Mouse (Mus musculus) MEL (cell line): ENCODE data around the gene A730049H05Rik. TPM values are rescaled to one million over a fixed set of nuclear protein-coding genes. Genes with fewer than 3 reads are reported as not detected.

Experiments
- DNase-seq: peaks from one replicate; pipeline ENCODE4 v3.0.0; 2011; ENCODE audit warnings: low read depth, low spot score
- H3K27ac ChIP-seq: 2 replicates; pipeline ENCODE4 v1.5.1; 2012; ENCODE audit warnings: low read depth, mild to moderate bottlenecking, control low read depth, low read length, moderate library complexity; ENCODE audit not compliant: control insufficient read depth
- H3K27me3 ChIP-seq, 2 experiments: fragments of 150-350 bp in 1 of 2; sonication (generic) in 1 of 2; 2 replicates each; pipeline ENCODE4 v1.6.1; 2012; ENCODE audit warnings: low read length in 2 of 2, mild to moderate bottlenecking in 2 of 2, improper control_type of control experiment in 1 of 2, moderate library complexity in 1 of 2; ENCODE audit not compliant: insufficient read depth in 2 of 2, control insufficient read depth in 1 of 2
- H3K36me3 ChIP-seq, 2 experiments: 2 replicates each; pipeline ENCODE4 v1.6.1; 2012 to 2014; ENCODE audit warnings: low read length in 2 of 2, improper control_type of control experiment in 1 of 2, inconsistent platforms in 1 of 2, mild to moderate bottlenecking in 1 of 2; ENCODE audit not compliant: insufficient read depth in 2 of 2, control insufficient read depth in 1 of 2
- H3K4me1 ChIP-seq, 2 experiments: fragments of 150-350 bp in 1 of 2; sonication (generic) in 1 of 2; 2 replicates each; pipeline ENCODE4 v1.6.1; 2012; ENCODE audit warnings: low read length in 2 of 2, improper control_type of control experiment in 1 of 2, mild to moderate bottlenecking in 1 of 2; ENCODE audit not compliant: insufficient read depth in 2 of 2, control insufficient read depth in 1 of 2
- H3K4me3 ChIP-seq, 2 experiments: fragments of 150-350 bp in 1 of 2; sonication (generic) in 1 of 2; 2 replicates each; pipeline ENCODE4 v1.5.1; 2012; ENCODE audit warnings: low read depth in 2 of 2, low read length in 2 of 2, mild to moderate bottlenecking in 2 of 2, moderate library complexity in 2 of 2, control low read depth in 1 of 2, improper control_type of control experiment in 1 of 2; ENCODE audit not compliant: control insufficient read depth in 1 of 2, insufficient read depth in 1 of 2
- H3K79me2 ChIP-seq: 2 replicates; pipeline ENCODE4 v1.6.1; 2012; ENCODE audit warnings: mild to moderate bottlenecking, low read length, moderate library complexity; ENCODE audit not compliant: control insufficient read depth, poor library complexity, insufficient read depth
- H3K9ac ChIP-seq: 2 replicates; pipeline ENCODE4 v1.6.1; 2012; ENCODE audit warnings: low read depth, mild to moderate bottlenecking, control low read depth, low read length, moderate library complexity; ENCODE audit not compliant: control insufficient read depth, poor library complexity, severe bottlenecking
- H3K9me3 ChIP-seq: fragments of 150-350 bp; sonication (generic); replicated peaks from 2 replicates; pipeline ENCODE4 v1.6.1; 2012; ENCODE audit warnings: mild to moderate bottlenecking, low read length, improper control_type of control experiment, moderate library complexity; ENCODE audit not compliant: insufficient read depth
- BHLHE40 ChIP-seq: IDR thresholded peaks from 2 replicates; pipeline ENCODE4 v1.6.1; 2012; ENCODE audit warnings: low read depth, mild to moderate bottlenecking, inconsistent platforms, low read length, improper control_type of control experiment, borderline replicate concordance
- CHD2 ChIP-seq: IDR thresholded peaks from 2 replicates; pipeline ENCODE4 v1.6.1; 2011; ENCODE audit warnings: low read length, improper control_type of control experiment
- CTCF ChIP-seq, 3 experiments: IDR thresholded peaks in 2 of 3; conservative IDR thresholded peaks in 1 of 3; 2 replicates each; pipeline ENCODE4 v1.5.1; 2011 to 2012; ENCODE audit warnings: low read length in 3 of 3, low read depth in 2 of 3, mild to moderate bottlenecking in 2 of 3, improper control_type of control experiment in 1 of 3, inconsistent platforms in 1 of 3, mixed read lengths in 1 of 3, moderate library complexity in 1 of 3; ENCODE audit not compliant: control insufficient read depth in 1 of 3, insufficient read depth in 1 of 3, poor library complexity in 1 of 3, severe bottlenecking in 1 of 3
- E2F4 ChIP-seq: IDR thresholded peaks from 2 replicates; pipeline ENCODE4 v1.6.1; 2011; ENCODE audit warnings: low read depth, low read length, improper control_type of control experiment, borderline replicate concordance
- ELF1 ChIP-seq: IDR thresholded peaks from 2 replicates; pipeline ENCODE4 v1.6.1; 2014; ENCODE audit warnings: low read depth, mild to moderate bottlenecking, inconsistent platforms, low read length, improper control_type of control experiment, moderate library complexity
- EP300 ChIP-seq, 2 experiments: IDR thresholded peaks; 2 replicates each; pipeline ENCODE4 v1.6.1; 2011; ENCODE audit warnings: improper control_type of control experiment in 2 of 2, low read length in 2 of 2, low read depth in 1 of 2, mild to moderate bottlenecking in 1 of 2
- ETS1 ChIP-seq: IDR thresholded peaks from 2 replicates; pipeline ENCODE4 v1.6.1; 2012; ENCODE audit warnings: low read depth, mild to moderate bottlenecking, inconsistent platforms, low read length, improper control_type of control experiment, moderate library complexity
- GATA1 ChIP-seq: IDR thresholded peaks from 2 replicates; pipeline ENCODE4 v1.6.1; 2011; ENCODE audit warnings: low read depth, low read length, improper control_type of control experiment
- HCFC1 ChIP-seq: IDR thresholded peaks from 2 replicates; pipeline ENCODE4 v1.6.1; 2012; ENCODE audit warnings: low read depth, mild to moderate bottlenecking, inconsistent platforms, low read length, improper control_type of control experiment, moderate library complexity
- MAFK ChIP-seq: IDR thresholded peaks from 2 replicates; pipeline ENCODE4 v1.6.1; 2011; ENCODE audit warnings: low read depth, mild to moderate bottlenecking, low read length, improper control_type of control experiment, borderline replicate concordance
- MAX ChIP-seq: IDR thresholded peaks from 2 replicates; pipeline ENCODE4 v1.6.1; 2011; ENCODE audit warnings: low read length, improper control_type of control experiment
- MAZ ChIP-seq: IDR thresholded peaks from 2 replicates; pipeline ENCODE4 v1.6.1; 2012; ENCODE audit warnings: low read depth, mild to moderate bottlenecking, inconsistent platforms, low read length, improper control_type of control experiment
- MEF2A ChIP-seq: IDR thresholded peaks from 2 replicates; pipeline ENCODE4 v1.6.1; 2014; ENCODE audit warnings: low read depth, mild to moderate bottlenecking, inconsistent platforms, low read length, improper control_type of control experiment; ENCODE audit not compliant: poor library complexity, insufficient replicate concordance, severe bottlenecking; ENCODE audit errors: extremely low read depth
- MYB ChIP-seq: IDR thresholded peaks from 2 replicates; pipeline ENCODE4 v1.6.1; 2011; ENCODE audit warnings: mild to moderate bottlenecking, low read depth, low read length, improper control_type of control experiment
- MYC ChIP-seq: IDR thresholded peaks from 2 replicates; pipeline ENCODE4 v1.6.1; 2011; ENCODE audit warnings: low read depth, mild to moderate bottlenecking, low read length, improper control_type of control experiment, moderate library complexity
- NELFE ChIP-seq: IDR thresholded peaks from 2 replicates; pipeline ENCODE4 v1.6.1; 2011; ENCODE audit warnings: low read depth, low read length, improper control_type of control experiment
- POLR2AphosphoS5 ChIP-seq: IDR thresholded peaks from 2 replicates; pipeline ENCODE4 v1.6.1; 2012; ENCODE audit warnings: low read depth, borderline replicate concordance, mild to moderate bottlenecking, inconsistent platforms, low read length, moderate library complexity, mixed read lengths
- SIN3A ChIP-seq: IDR thresholded peaks from 2 replicates; pipeline ENCODE4 v1.6.1; 2012; ENCODE audit warnings: low read length, improper control_type of control experiment, inconsistent platforms
- UBTF ChIP-seq: IDR thresholded peaks from 2 replicates; pipeline ENCODE4 v1.6.1; 2012; ENCODE audit warnings: low read depth, mild to moderate bottlenecking, inconsistent platforms, low read length, improper control_type of control experiment, moderate library complexity, borderline replicate concordance; ENCODE audit not compliant: insufficient read depth
- USF1 ChIP-seq: IDR thresholded peaks from 2 replicates; pipeline ENCODE4 v1.6.1; 2014; ENCODE audit warnings: low read depth, mild to moderate bottlenecking, inconsistent platforms, low read length, improper control_type of control experiment, moderate library complexity
- USF2 ChIP-seq, 2 experiments: IDR thresholded peaks; 2 replicates each; pipeline ENCODE4 v1.6.1; 2011 to 2012; ENCODE audit warnings: improper control_type of control experiment in 2 of 2, low read length in 2 of 2, borderline replicate concordance in 1 of 2, inconsistent platforms in 1 of 2, low read depth in 1 of 2, mild to moderate bottlenecking in 1 of 2; ENCODE audit not compliant: insufficient read depth in 1 of 2
- ZC3H11A ChIP-seq: IDR thresholded peaks from 2 replicates; pipeline ENCODE4 v1.6.1; 2012; ENCODE audit warnings: low read depth, mild to moderate bottlenecking, inconsistent platforms, low read length, improper control_type of control experiment
- ZKSCAN1 ChIP-seq: IDR thresholded peaks from 2 replicates; pipeline ENCODE4 v1.6.1; 2012; ENCODE audit warnings: low read depth, mild to moderate bottlenecking, inconsistent platforms, low read length, improper control_type of control experiment, moderate library complexity
- ZNF384 ChIP-seq: IDR thresholded peaks from 2 replicates; pipeline ENCODE4 v1.6.1; 2012; ENCODE audit warnings: low read depth, mild to moderate bottlenecking, inconsistent platforms, low read length, improper control_type of control experiment
- polyA plus RNA-seq, 2 experiments: library from polyadenylated mRNA; stranded (reverse) in 1 of 2; unstranded in 1 of 2; fragments of >175 nt in 1 of 2; fragments of >200 nt in 1 of 2; gene quantifications; 2 replicates each; pipeline versions ENCODE4 v1.2.1 to v1.2.4; 2012; ENCODE audit warnings: low replicate concordance in 2 of 2, low read depth in 1 of 2; ENCODE audit not compliant: insufficient read length in 2 of 2, insufficient read depth in 1 of 2, missing spikeins in 1 of 2
- total RNA-seq: library from RNA; depleted of rRNA; stranded (reverse); fragments of 300-350 nt; gene quantifications from 2 replicates; pipeline ENCODE4 v1.2.3, GENCODE M21; 2012

The A730049H05Rik gene
- total and polyA plus RNA-seq, 3 experiments, result not detected

GRCm38 (mm10) chr6:92779140-92779934 lies 36.9 kb upstream of the A730049H05Rik start:
- Histone ChIP-seq H3K9me3 (no peaks in the 10 kb centered on the region), H3K4me3 (no peak overlapping the region), H3K9ac (no peak overlapping the region), H3K27ac (no peak overlapping the region), H3K4me1 (no peaks in the 10 kb centered on the region), H3K79me2 (no peaks in the 10 kb centered on the region), H3K36me3 (no peaks in the 10 kb centered on the region), H3K27me3 (no peaks in the 10 kb centered on the region)
- no peak for TF ChIP-seq USF2 (IDR thresholded peaks at IDR 0.05; ENCODE audit: borderline replicate concordance in 1 of 2, insufficient read depth in 1 of 2, low read depth in 1 of 2, low read length in 2 of 2)
- TF ChIP-seq MYC, result no peak
- no peak for TF ChIP-seq CHD2
- TF ChIP-seq GATA1, result no peak
- no peak for TF ChIP-seq MEF2A
- no peak for TF ChIP-seq USF1
- TF ChIP-seq BHLHE40, result no peak
- no peak for TF ChIP-seq SIN3A
- no peak for TF ChIP-seq ZNF384
- TF ChIP-seq POLR2AphosphoS5, result no peak
- no peak for TF ChIP-seq EP300 (IDR thresholded peaks at IDR 0.05; ENCODE audit: low read depth in 1 of 2, low read length in 2 of 2)
- DNase-seq, result no peak

- Histone ChIP-seq H3K27ac (no peak overlapping the region), H3K9me3 (no peaks in the 10 kb centered on the region)
Measured at GRCm38 (mm10) chr6:92779935-92780205, 36.4 kb upstream of the A730049H05Rik start.

More at GRCm38 (mm10) chr6:92779935-92780205, 36.4 kb upstream of the A730049H05Rik start:
- Histone ChIP-seq H3K4me3 (no peak overlapping the region), H3K79me2 (no peaks in the 10 kb centered on the region), H3K9ac (no peak overlapping the region), H3K36me3 (no peaks in the 10 kb centered on the region), H3K27me3 (no peaks in the 10 kb centered on the region), H3K4me1 (no peaks in the 10 kb centered on the region)
- no peak for DNase-seq
- TF ChIP-seq ETS1 (no peak), MYB (no peak), MAZ (no peak), NELFE (no peak), E2F4 (no peak), MAX (no peak), EP300 (IDR thresholded peaks at IDR 0.05; ENCODE audit: low read depth in 1 of 2, low read length in 2 of 2) (no peak), BHLHE40 (no peak), ZKSCAN1 (no peak), SIN3A (no peak), GATA1 (no peak), ELF1 (no peak), HCFC1 (no peak), MYC (no peak), ZC3H11A (no peak), MAFK (no peak), UBTF (no peak), CTCF (IDR thresholded peaks at IDR 0.05 in 2 of 3, conservative IDR thresholded peaks at IDR 0.05 in 1 of 3; ENCODE audit: control insufficient read depth in 1 of 3, insufficient read depth in 1 of 3, low read depth in 2 of 3, low read length in 3 of 3, poor library complexity in 1 of 3, severe bottlenecking in 1 of 3) (no peak)
